11 mouse cellular contexts compared by ENCODE assay signal in the genomic region with DNA sequence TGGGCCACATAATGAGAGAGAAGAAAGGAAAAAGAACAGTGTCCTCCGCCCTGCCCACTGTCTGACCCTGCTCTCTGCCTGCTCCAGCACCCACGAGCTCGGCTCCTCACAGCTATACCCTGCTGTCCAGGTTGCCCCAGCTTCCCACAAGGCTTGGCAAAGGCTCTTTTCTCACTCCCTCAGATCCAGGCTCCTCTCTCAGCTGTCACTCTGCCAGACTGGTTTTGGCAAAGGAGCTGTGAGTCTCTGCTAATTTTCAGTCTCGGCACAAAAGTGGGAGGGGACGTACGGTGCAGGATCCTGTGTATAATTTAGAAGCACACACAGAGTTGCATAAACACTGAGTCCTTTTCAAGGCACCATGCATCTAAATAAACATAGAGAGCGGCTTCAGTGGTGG. TPM values are rescaled to one million over a fixed set of nuclear protein-coding genes. Genes with fewer than 3 reads are reported as not detected.
DNase-seq lines count a peak whose midpoint lies in the region.
"Had no signal": no experiment of that assay in that cellular context is flagged by ENCODE, and none has a peak within 500 bp of the region (broad histone marks: within the 10 kb centered on the region; RNA-seq: fewer than 3 reads in every experiment).

No protein-coding gene starts in this region.

- peak; percentile 72 for DNase-seq in lung, postnatal 10 days
- no peak for DNase-seq in lung, postnatal 36 days
- peak; percentile 83 to 94 for DNase-seq in frontal cortex, adult 2 months (ENCODE audit: extremely low spot score in 1 of 2, low spot score in 1 of 2)
- DNase-seq in layer of hippocampus, postnatal 25 days (ENCODE audit: extremely low spot score in 1 of 2, low spot score in 1 of 2), result peak; percentile 60 to 70
- peak; percentile 85 to 92 for DNase-seq in right cerebral cortex, postnatal 36 days (ENCODE audit: low spot score in 2 of 2)
- DNase-seq in liver, result no peak
- DNase-seq in B cell, adult 2 months, result no peak

RNA-seq across cellular contexts. Expression of a gene that starts 21.9 kb away (rescaled TPM):
- 6.4 and 9.2 TPM in 2 replicates for polyA plus RNA-seq in frontal cortex, adult 2 months (2012; rRNA removed)
- total RNA-seq in layer of hippocampus, postnatal 25 days (2021), result 1 to 10 TPM in 1 of 2 experiments, under 1 TPM in 1; 0.76 to 1.1 TPM
- total RNA-seq: megakaryocyte, adult 5-6 weeks had no signal

RNA-seq across cellular contexts. Expression of a gene that starts 32.4 kb away (rescaled TPM):
- polyA plus RNA-seq in frontal cortex, adult 2 months (2012; rRNA removed), result not detected in 2 replicates
- not detected for total RNA-seq in layer of hippocampus, postnatal 25 days (2021)
- total RNA-seq: megakaryocyte, adult 5-6 weeks had no signal
- polyA plus RNA-seq: heart, embryonic 13.5 days; kidney, postnatal 0 days; Patski had no signal

RNA-seq across cellular contexts. Expression of a gene that starts 36.4 kb away (rescaled TPM):
- polyA plus RNA-seq in frontal cortex, adult 2 months (2012; rRNA removed), result 0.19 TPM in 1 of 2 replicates, not detected in the other
- total RNA-seq in layer of hippocampus, postnatal 25 days (2021), result not detected
- total RNA-seq: megakaryocyte, adult 5-6 weeks had no signal
- polyA plus RNA-seq: heart, embryonic 13.5 days; kidney, postnatal 0 days; Patski had no signal

Comparison
In these comparisons a context has a peak if more than half of its experiments do, and no peak if none do; other contexts are left out.
1. DNase-seq: peak in lung, postnatal 10 days (single experiment), frontal cortex, adult 2 months (2 of 2), layer of hippocampus, postnatal 25 days (2 of 2) and right cerebral cortex, postnatal 36 days (2 of 2); none in lung, postnatal 36 days (single experiment), liver (single experiment) and B cell, adult 2 months (0 of 2).